Mouse (Mus musculus) kidney, postnatal 0 days (tissue): ENCODE measurements around the gene Hist1h2be. TPM values are rescaled to one million over a fixed set of nuclear protein-coding genes. Genes with fewer than 3 reads are reported as not detected.
"Not testable (repeated sequence)": the region's sequence is repeated elsewhere in the genome, so short reads cannot be mapped to it uniquely, and the experiment has no call there.

Source experiments
- ATAC-seq: fragments of 200-750 bp; cut with Nextera tagmentation; replicated peaks from 2 replicates; pipeline ENCODE4 v1.8.0; 2017; ENCODE audit warnings: low read depth, moderate number of reproducible peaks, moderate TSS enrichment, moderate library complexity; ENCODE audit not compliant: low FRiP score
- DNase-seq: peaks from one replicate; pipeline ENCODE4 v3.0.0-alpha.2; 2016; ENCODE audit warnings: low spot score
- H3K27ac ChIP-seq: fragments of 300-500 bp; sonication (generic); 2 replicates; pipeline ENCODE4 v1.5.1; 2014; ENCODE audit warnings: mild to moderate bottlenecking
- H3K27me3 ChIP-seq: fragments of 300-500 bp; sonication (generic); 2 replicates; pipeline ENCODE4 v1.6.1; 2014; ENCODE audit warnings: low read length, mixed read lengths; ENCODE audit not compliant: insufficient read depth
- H3K36me3 ChIP-seq: fragments of 300-500 bp; sonication (generic); 2 replicates; pipeline ENCODE4 v1.6.1; 2014; ENCODE audit warnings: low read length, mixed read lengths; ENCODE audit not compliant: insufficient read depth
- H3K4me1 ChIP-seq: fragments of 300-500 bp; sonication (generic); replicated peaks from 2 replicates; pipeline ENCODE4 v1.6.1; 2014; ENCODE audit warnings: antibody characterized with exemption, low read length, mixed read lengths; ENCODE audit not compliant: insufficient read depth
- H3K4me2 ChIP-seq: fragments of 300-500 bp; sonication (generic); 2 replicates; pipeline ENCODE4 v1.6.1; 2014; ENCODE audit warnings: mild to moderate bottlenecking, low read length, moderate library complexity, mixed read lengths
- H3K4me3 ChIP-seq: fragments of 300-500 bp; sonication (generic); replicated peaks from 2 replicates; pipeline ENCODE4 v1.5.1; 2014; ENCODE audit warnings: low read depth, low read length
- H3K9ac ChIP-seq: fragments of 300-500 bp; sonication (generic); 2 replicates; pipeline ENCODE4 v1.6.1; 2014; ENCODE audit warnings: low read depth, low read length
- H3K9me3 ChIP-seq: fragments of 300-500 bp; sonication (generic); replicated peaks from 2 replicates; pipeline ENCODE4 v1.6.1; 2016; ENCODE audit warnings: low read length, inconsistent platforms, mixed read lengths
- CTCF ChIP-seq: IDR thresholded peaks from 2 replicates; pipeline ENCODE4 v1.5.1; 2016; ENCODE audit warnings: antibody characterized with exemption, low read depth, mild to moderate bottlenecking, moderate library complexity
- WGBS: fragments of 180-500 bp; shearing (Covaris S2); extraction: QIAGEN DNeasy Blood & Tissue Kit; methylation state at CpG from one replicate; pipeline ENCODE4 v1.1.7; 2014; 5-methylcytosine and 5-hydroxymethylcytosine counted together
- polyA plus RNA-seq: library from polyadenylated mRNA; unstranded; fragments of >200 nt; fragmentation: Nextera tagmentation; extraction: Ambion mirVana; gene quantifications from 2 replicates; pipeline ENCODE4 v1.2.1, GENCODE M21; 2015

The Hist1h2be gene
- polyA plus RNA-seq, 1 experiment from 2014 or later: 0.83 TPM

- Histone ChIP-seq H3K4me1 (peaks cover 4% of the 10 kb centered on the region; the same call in 1 of the 2 replicates), H3K27me3 (no peaks in the 10 kb centered on the region), H3K4me3 (no peak overlapping the region), H3K9me3 (no peaks in the 10 kb centered on the region), H3K36me3 (no peaks in the 10 kb centered on the region), H3K27ac (no peak overlapping the region), H3K9ac (no peak overlapping the region), H3K4me2 (no peak overlapping the region)
- DNase-seq: no peak
- no peak for ATAC-seq
- TF ChIP-seq CTCF: no peak
- 86% methylated on average over 3 of the region's 3 CpGs for WGBS
These were observed 79.4 kb downstream of the Hist1h2be start for GRCm38 (mm10) chr13:23541497-23541896.

GRCm38 (mm10) chr13:23539821-23540220 is 81.1 kb downstream of the Hist1h2be start:
- 85% methylated on average over 1 of the region's 1 CpGs for WGBS
- not testable (repeated sequence) for H3K27ac ChIP-seq, H3K36me3 ChIP-seq, H3K9ac ChIP-seq, H3K9me3 ChIP-seq, H3K27me3 ChIP-seq, H3K4me1 ChIP-seq, H3K4me3 ChIP-seq, ATAC-seq, H3K4me2 ChIP-seq, DNase-seq

- Histone ChIP-seq H3K9me3 (no peaks in the 10 kb centered on the region), H3K27ac (no peak overlapping the region), H3K27me3 (no peaks in the 10 kb centered on the region), H3K4me2 (no peak overlapping the region), H3K4me3 (no peak overlapping the region), H3K4me1 (peaks cover 4% of the 10 kb centered on the region; the same call in 1 of the 2 replicates), H3K36me3 (no peaks in the 10 kb centered on the region), H3K9ac (no peak overlapping the region)
- ATAC-seq (no peak), DNase-seq (no peak)
- TF ChIP-seq CTCF: no peak
- 73% methylated on average over 5 of the region's 5 CpGs for WGBS
These were observed 82.7 kb downstream of the Hist1h2be start for GRCm38 (mm10) chr13:23538249-23538648.

GRCm38 (mm10) chr13:23537006-23537710 is 83.8 kb downstream of the Hist1h2be start:
- WGBS: 78% methylated on average over 3 of the region's 3 CpGs
- no peak overlapping the region for H3K9ac ChIP-seq

GRCm38 (mm10) chr13:23536076-23536822 is 84.7 kb downstream of the Hist1h2be start:
- H3K27ac ChIP-seq: no peak overlapping the region
- DNase-seq: peak; percentile 53
- 13% methylated on average over 7 of the region's 7 CpGs for WGBS

More at GRCm38 (mm10) chr13:23537006-23537710, 83.8 kb downstream of the Hist1h2be start:
- H3K9me3 ChIP-seq: no peaks in the 10 kb centered on the region
- H3K27me3 ChIP-seq: no peaks in the 10 kb centered on the region
- no peak for DNase-seq
- H3K4me3 ChIP-seq: peak overlapping the region; percentile 43; the same call in 1 of the 2 replicates
- no peak overlapping the region for H3K27ac ChIP-seq
- peaks cover 11% of the 10 kb centered on the region for H3K4me1 ChIP-seq
- peak overlapping the region; percentile 70 for H3K4me2 ChIP-seq
- no peaks in the 10 kb centered on the region for H3K36me3 ChIP-seq
- TF ChIP-seq CTCF: no peak
- no peak for ATAC-seq

GRCm38 (mm10) chr13:23535137-23536075 is 85.5 kb downstream of the Hist1h2be start, which contains the start of gene Hist1h3g:
TSS of gene Hist1h3g (plus strand) at chr13:23535422.
- ATAC-seq (peak; percentile 85), DNase-seq (peak; percentile 99)
- not testable (repeated sequence) for H3K9me3 ChIP-seq, H3K36me3 ChIP-seq, H3K27me3 ChIP-seq
- H3K27ac ChIP-seq: peak within 1 kb of the TSS; percentile 81
- under 1% methylated on average over 41 of the region's 62 CpGs for WGBS
- peaks cover 13% of the 10 kb centered on the region for H3K4me1 ChIP-seq
- peak within 1 kb of the TSS; percentile 43 for H3K4me3 ChIP-seq
- H3K9ac ChIP-seq: peak within 1 kb of the TSS; percentile 48
- H3K4me2 ChIP-seq: peak within 1 kb of the TSS; percentile 70

More at GRCm38 (mm10) chr13:23536076-23536822, 84.7 kb downstream of the Hist1h2be start:
- Histone ChIP-seq H3K9ac (peak overlapping the region; percentile 43; the same call in 1 of the 2 replicates), H3K4me2 (peak overlapping the region; percentile 70), H3K9me3 (no peaks in the 10 kb centered on the region), H3K4me3 (peak overlapping the region; percentile 43), H3K4me1 (peaks cover 13% of the 10 kb centered on the region), H3K27me3 (no peaks in the 10 kb centered on the region), H3K36me3 (no peaks in the 10 kb centered on the region)
- TF ChIP-seq CTCF: no peak
- no peak for ATAC-seq
